Mouse (Mus musculus): ENCODE measurements around the gene Cep19.

The Cep19 gene

GRCm38 (mm10) chr16:32107342-32108045 is 7.9 kb downstream of the Cep19 start:
- DNase-seq (ENCODE audit: low read depth), result no peak

- DNase-seq (ENCODE audit: low read depth), result no peak
Measured at GRCm38 (mm10) chr16:32108170-32108569, 8.6 kb downstream of the Cep19 start.

GRCm38 (mm10) chr16:32108578-32108977 is 9.0 kb downstream of the Cep19 start:
- DNase-seq (ENCODE audit: low read depth), result no peak

- no peak for DNase-seq (ENCODE audit: low read depth)
Measured at GRCm38 (mm10) chr16:32110951-32111699, 11.5 kb downstream of the Cep19 start.

- no peak for DNase-seq (ENCODE audit: low read depth)
Measured at GRCm38 (mm10) chr16:32113541-32114218, 14.1 kb downstream of the Cep19 start.

- DNase-seq (ENCODE audit: low read depth), result no peak
Measured at GRCm38 (mm10) chr16:32114406-32114805, 14.8 kb downstream of the Cep19 start.

- DNase-seq (ENCODE audit: low read depth), result peak; percentile 36
Measured at GRCm38 (mm10) chr16:32114968-32115695, 15.5 kb downstream of the Cep19 start.

GRCm38 (mm10) chr16:32115781-32116180 is 16.2 kb downstream of the Cep19 start:
- DNase-seq (ENCODE audit: low read depth), result no peak

GRCm38 (mm10) chr16:32116186-32116585 is 16.6 kb downstream of the Cep19 start:
- DNase-seq (ENCODE audit: low read depth), result no peak

- DNase-seq (ENCODE audit: low read depth), result no peak
Measured at GRCm38 (mm10) chr16:32120454-32120853, 20.9 kb downstream of the Cep19 start.

- DNase-seq (ENCODE audit: low read depth), result no peak
Measured at GRCm38 (mm10) chr16:32124020-32124419, 24.4 kb downstream of the Cep19 start.

GRCm38 (mm10) chr16:32124444-32125335 is 25.1 kb downstream of the Cep19 start:
- DNase-seq (ENCODE audit: low read depth), result no peak

GRCm38 (mm10) chr16:32125364-32125763 is 25.8 kb downstream of the Cep19 start:
- no peak for DNase-seq (ENCODE audit: low read depth)

- no peak for DNase-seq (ENCODE audit: low read depth)
Measured at GRCm38 (mm10) chr16:32127046-32127445, 27.4 kb downstream of the Cep19 start.

- no peak for DNase-seq (ENCODE audit: low read depth)
Measured at GRCm38 (mm10) chr16:32129449-32130189, 30.0 kb downstream of the Cep19 start.

- DNase-seq (ENCODE audit: low read depth), result no peak
Measured at GRCm38 (mm10) chr16:32130190-32130826, 30.7 kb downstream of the Cep19 start.

GRCm38 (mm10) chr16:32133148-32133547 is 33.5 kb downstream of the Cep19 start:
- DNase-seq (ENCODE audit: low read depth), result no peak

GRCm38 (mm10) chr16:32135842-32136357 is 36.3 kb downstream of the Cep19 start:
- no peak for DNase-seq (ENCODE audit: low read depth)

GRCm38 (mm10) chr16:32138954-32139353 is 39.4 kb downstream of the Cep19 start:
- DNase-seq (ENCODE audit: low read depth), result no peak

- DNase-seq (ENCODE audit: low read depth), result no peak
Measured at GRCm38 (mm10) chr16:32143766-32144165, 44.2 kb downstream of the Cep19 start.

Measured in fibroblast of lung, adult 2 months (primary cell).